In genomic region chr4:13206679-13207553, GRCm38 (mm10) we compare ENCODE assay signal across 8 mouse cellular contexts.
DNase-seq lines count a peak whose midpoint lies in the region; ATAC-seq lines count a peak whose summit lies in the region.

No protein-coding gene starts in this region.

- no peaks in the 10 kb centered on the region for H3K9me3 ChIP-seq in hindbrain, embryonic 11.5 days (ENCODE audit: control insufficient read depth, low read length)
- H3K9me3 ChIP-seq in hindbrain, embryonic 10.5 days: no peaks in the 10 kb centered on the region
- no peaks in the 10 kb centered on the region for H3K9me3 ChIP-seq in embryonic facial prominence, embryonic 14.5 days (ENCODE audit: control insufficient read depth, low read length)
- no peaks in the 10 kb centered on the region for H3K9me3 ChIP-seq in hindbrain, embryonic 13.5 days

- H3K4me1 ChIP-seq in hindbrain, embryonic 11.5 days (replicated peaks; ENCODE audit: control insufficient read depth, insufficient read depth, low read length): no peaks in the 10 kb centered on the region
- 0 out of 2 replicates have a peak, but pooled peaks cover 4% of the 10 kb centered on the region for H3K4me1 ChIP-seq in hindbrain, embryonic 10.5 days (replicated peaks)
- peaks cover 4% of the 10 kb centered on the region for H3K4me1 ChIP-seq in embryonic facial prominence, embryonic 14.5 days (ENCODE audit: control insufficient read depth, insufficient read depth, low read length)
- 0 out of 2 replicates have a peak, but pooled peaks cover 11% of the 10 kb centered on the region for H3K4me1 ChIP-seq in hindbrain, embryonic 13.5 days (replicated peaks)

- no peak overlapping the region; the same call in 1 of the 2 replicates for H3K4me2 ChIP-seq in hindbrain, embryonic 11.5 days (replicated peaks; ENCODE audit: low read depth, low read length)
- peak overlapping the region; percentile 50 for H3K4me2 ChIP-seq in embryonic facial prominence, embryonic 14.5 days (ENCODE audit: low read depth, low read length)
- peak overlapping the region; percentile 42 for H3K4me2 ChIP-seq in hindbrain, embryonic 13.5 days

- WGBS in hindbrain, embryonic 11.5 days: 35% methylated on average over 11 of the region's 11 CpGs
- 39% methylated on average over 11 of the region's 11 CpGs for WGBS in hindbrain, embryonic 10.5 days
- WGBS in embryonic facial prominence, embryonic 14.5 days: 17% methylated on average over 11 of the region's 11 CpGs
- 26% methylated on average over 11 of the region's 11 CpGs for WGBS in hindbrain, embryonic 13.5 days

- no peak for ATAC-seq in hindbrain, embryonic 11.5 days (ENCODE audit: low FRiP score)
- peak; percentile 79 for ATAC-seq in embryonic facial prominence, embryonic 14.5 days (ENCODE audit: low read depth)
- ATAC-seq in hindbrain, embryonic 13.5 days (ENCODE audit: low FRiP score): no peak

- intact Hi-C loops in left cerebral cortex, postnatal 36 days (cut with DNase I): no loop called here

- no peaks in the 10 kb centered on the region for H3K36me3 ChIP-seq in hindbrain, embryonic 11.5 days (ENCODE audit: control insufficient read depth, insufficient read depth, low read length)
- no peaks in the 10 kb centered on the region for H3K36me3 ChIP-seq in hindbrain, embryonic 10.5 days
- H3K36me3 ChIP-seq in embryonic facial prominence, embryonic 14.5 days (ENCODE audit: control insufficient read depth, insufficient read depth, low read length): no peaks in the 10 kb centered on the region
- H3K36me3 ChIP-seq in hindbrain, embryonic 13.5 days: no peaks in the 10 kb centered on the region

- no peaks in the 10 kb centered on the region for H3K27me3 ChIP-seq in hindbrain, embryonic 11.5 days (ENCODE audit: control insufficient read depth, insufficient read depth, low read length)
- H3K27me3 ChIP-seq in hindbrain, embryonic 10.5 days (ENCODE audit: insufficient read depth, poor library complexity, severe bottlenecking): no peaks in the 10 kb centered on the region
- no peaks in the 10 kb centered on the region for H3K27me3 ChIP-seq in embryonic facial prominence, embryonic 14.5 days (replicated peaks; ENCODE audit: control insufficient read depth, insufficient read depth, low read length)
- no peaks in the 10 kb centered on the region for H3K27me3 ChIP-seq in hindbrain, embryonic 13.5 days

- H3K4me3 ChIP-seq in hindbrain, embryonic 11.5 days (ENCODE audit: low read depth, low read length): no peak overlapping the region
- H3K4me3 ChIP-seq in hindbrain, embryonic 10.5 days: no peak overlapping the region
- peak overlapping the region; percentile 16 for H3K4me3 ChIP-seq in embryonic facial prominence, embryonic 14.5 days (ENCODE audit: low read depth, low read length)
- peak overlapping the region; percentile 17 for H3K4me3 ChIP-seq in hindbrain, embryonic 13.5 days

- no peak overlapping the region for H3K27ac ChIP-seq in hindbrain, embryonic 11.5 days (ENCODE audit: low read depth, low read length)
- no peak overlapping the region for H3K27ac ChIP-seq in hindbrain, embryonic 10.5 days
- H3K27ac ChIP-seq in embryonic facial prominence, embryonic 14.5 days (replicated peaks; ENCODE audit: low read depth, low read length): peak overlapping the region; percentile 69
- H3K27ac ChIP-seq in hindbrain, embryonic 13.5 days: no peak overlapping the region

- DNase-seq in hindbrain, embryonic 11.5 days (ENCODE audit: low spot score): peak; percentile 25
- DNase-seq in hindbrain, embryonic 10.5 days (ENCODE audit: low spot score): no peak
- DNase-seq in embryonic facial prominence, embryonic 14.5 days (ENCODE audit: low spot score): peak; percentile 82
- peak; percentile 67 to 68 for DNase-seq in left cerebral cortex, postnatal 36 days (ENCODE audit: low spot score in 2 of 2)
- DNase-seq in right cerebral cortex, postnatal 10 days (ENCODE audit: low spot score in 2 of 2): peak; percentile 73 to 79
- DNase-seq in cerebellum, adult 18-20 months: no peak
- no peak for DNase-seq in kidney, adult 11 months

- no peak overlapping the region for H3K9ac ChIP-seq in hindbrain, embryonic 11.5 days (ENCODE audit: low read depth, low read length)
- H3K9ac ChIP-seq in embryonic facial prominence, embryonic 14.5 days (ENCODE audit: low read depth, low read length): peak overlapping the region; percentile 32; the same call in 1 of the 2 replicates
- H3K9ac ChIP-seq in hindbrain, embryonic 13.5 days: no peak overlapping the region

Comparison
In these comparisons a context has a peak if more than half of its experiments do, and no peak if none do; other contexts are left out.
1. DNase-seq: peak in hindbrain, embryonic 11.5 days (single experiment), embryonic facial prominence, embryonic 14.5 days (single experiment), left cerebral cortex, postnatal 36 days (2 of 2) and right cerebral cortex, postnatal 10 days (2 of 2); none in hindbrain, embryonic 10.5 days (single experiment), cerebellum, adult 18-20 months (0 of 2) and kidney, adult 11 months (single experiment).
2. H3K4me3 ChIP-seq: peak in embryonic facial prominence, embryonic 14.5 days (single experiment) and hindbrain, embryonic 13.5 days (single experiment); none in hindbrain, embryonic 11.5 days (single experiment) and hindbrain, embryonic 10.5 days (single experiment).